Mouse (Mus musculus): Measurements from ENCODE around the gene Dmap1. TPM values are rescaled to one million over a fixed set of nuclear protein-coding genes. Genes with fewer than 3 reads are reported as not detected.

Gene Dmap1
- polyA plus RNA-seq, 1 experiment from 2014 or later = 10.3 TPM

DNA sequence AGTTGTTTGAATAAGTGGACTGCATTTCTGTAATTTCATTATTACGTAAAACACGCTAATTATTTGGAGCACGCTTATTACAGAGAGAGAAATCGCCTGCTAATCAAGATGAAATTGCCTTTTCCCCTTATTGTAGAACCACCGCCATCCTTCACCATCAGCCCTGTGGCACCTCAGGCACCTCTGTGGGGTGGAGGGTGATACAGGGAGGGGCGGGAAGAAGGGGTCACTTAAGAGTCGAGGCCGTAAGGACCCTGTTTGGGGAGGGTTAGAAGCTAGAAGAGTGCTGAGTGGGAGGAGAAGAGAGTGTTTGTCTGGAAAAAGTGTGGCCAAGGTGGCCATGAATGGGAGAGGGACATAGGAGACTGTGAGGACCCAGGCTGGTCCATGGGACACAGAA lies 16.0 kb downstream of the Dmap1 start:
- H3K36me3 ChIP-seq (ENCODE audit: inconsistent target) = no peaks in the 10 kb centered on the region; the same call in 1 of the 2 replicates
- 96% methylated on average over 8 of the region's 8 CpGs for WGBS (ENCODE audit: missing documents)

DNA sequence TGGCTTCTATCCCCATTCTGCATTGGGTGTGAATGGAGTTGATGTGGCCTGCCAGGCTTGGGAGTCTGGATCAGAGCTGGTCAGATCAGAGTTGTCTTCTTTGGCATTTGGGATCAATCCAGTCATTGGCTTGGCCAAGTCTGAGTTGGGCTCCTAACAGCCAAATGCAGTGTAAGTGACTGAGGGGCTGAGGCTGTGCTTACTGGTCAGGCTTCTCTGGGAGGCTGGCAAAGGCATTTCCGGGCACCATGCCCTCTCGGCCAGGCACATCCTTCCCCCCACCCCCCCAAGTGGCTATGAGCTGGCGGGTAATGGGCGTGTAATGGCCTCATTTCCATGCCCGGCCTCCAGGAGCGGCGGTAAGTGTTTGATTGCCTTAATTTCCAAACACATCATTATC lies 16.5 kb downstream of the Dmap1 start:
- H3K79me2 ChIP-seq (ENCODE audit: inconsistent target) = no peaks in the 10 kb centered on the region
- H3K4me3 ChIP-seq (ENCODE audit: inconsistent target) = no peak overlapping the region
- H3K27ac ChIP-seq = no peak overlapping the region
- no peaks in the 10 kb centered on the region; the same call in 1 of the 2 replicates for H3K36me3 ChIP-seq (ENCODE audit: inconsistent target)
- WGBS (ENCODE audit: missing documents) = 96% methylated on average over 6 of the region's 7 CpGs

More for the DNA sequence above, 16.0 kb downstream of the Dmap1 start:
- H3K27ac ChIP-seq = no peak overlapping the region
- no peak overlapping the region for H3K4me3 ChIP-seq (ENCODE audit: inconsistent target)
- H3K79me2 ChIP-seq (ENCODE audit: inconsistent target) = no peaks in the 10 kb centered on the region

DNA sequence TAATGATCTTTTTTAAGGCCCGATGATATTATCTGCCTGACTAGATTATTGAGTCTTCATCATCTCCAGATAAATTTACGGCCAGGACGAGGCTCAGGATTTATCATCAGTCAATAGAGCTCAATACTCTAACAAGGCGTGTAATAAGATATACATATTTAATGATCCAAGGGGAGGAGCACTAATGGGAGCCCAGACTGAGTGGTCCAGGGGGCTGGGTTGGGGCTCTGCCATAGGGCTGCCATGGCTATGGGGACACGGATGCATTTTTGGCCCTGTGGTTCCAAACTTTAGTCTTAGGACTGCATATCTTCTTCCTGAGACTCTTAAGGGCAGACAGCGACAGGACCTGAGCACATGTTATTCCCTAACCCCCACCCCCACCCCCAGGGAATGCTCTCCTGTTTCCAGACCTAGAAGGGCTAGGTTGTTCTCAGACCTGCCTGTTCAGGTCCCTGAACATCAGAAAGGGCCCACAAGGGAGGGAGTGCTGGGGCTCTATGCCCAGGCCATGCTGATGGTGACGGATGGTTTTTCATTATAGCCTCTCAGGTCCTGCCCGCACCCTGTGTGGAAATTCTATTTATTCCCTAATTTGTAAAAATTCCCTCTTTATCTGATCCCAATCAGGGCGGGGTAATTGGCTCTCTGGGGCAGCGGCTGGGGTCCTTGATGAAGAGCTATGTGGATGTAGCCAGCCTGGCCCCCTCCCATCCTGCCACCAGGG lies 17.5 kb downstream of the Dmap1 start:
- H3K79me2 ChIP-seq (ENCODE audit: inconsistent target) = no peaks in the 10 kb centered on the region
- no peak overlapping the region for H3K4me3 ChIP-seq (ENCODE audit: inconsistent target)
- H3K27ac ChIP-seq = no peak overlapping the region
- 92% methylated on average over 10 of the region's 10 CpGs for whole genome bisulfite sequencing (ENCODE audit: missing documents)
- no peaks in the 10 kb centered on the region; the same call in 1 of the 2 replicates for H3K36me3 ChIP-seq (ENCODE audit: inconsistent target)

DNA sequence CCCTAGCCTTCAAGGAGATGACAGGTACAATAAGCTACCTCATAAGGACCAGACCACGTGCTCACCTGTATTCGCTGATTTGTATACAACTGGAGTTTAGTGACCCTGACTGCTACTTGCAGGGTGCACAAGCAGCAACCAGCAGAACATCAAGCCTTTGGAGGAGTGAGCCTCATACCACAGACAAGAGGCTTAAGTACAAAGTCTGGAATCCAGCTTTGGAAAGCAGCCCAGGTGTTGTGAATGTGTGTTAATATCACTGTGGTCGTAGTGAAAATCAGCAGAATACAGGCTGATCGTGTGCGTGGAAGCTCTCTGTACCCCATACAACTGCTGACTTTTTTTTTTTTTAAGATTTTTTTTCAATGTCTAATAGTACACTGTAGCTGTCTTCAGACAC lies 22.1 kb downstream of the Dmap1 start:
- 96% methylated on average over 5 of the region's 5 CpGs for WGBS (ENCODE audit: missing documents)
- H3K27ac ChIP-seq = no peak overlapping the region
- no peaks in the 10 kb centered on the region; the same call in 1 of the 2 replicates for H3K36me3 ChIP-seq (ENCODE audit: inconsistent target)
- H3K79me2 ChIP-seq (ENCODE audit: inconsistent target) = no peaks in the 10 kb centered on the region
- no peak overlapping the region for H3K4me3 ChIP-seq (ENCODE audit: inconsistent target)

DNA sequence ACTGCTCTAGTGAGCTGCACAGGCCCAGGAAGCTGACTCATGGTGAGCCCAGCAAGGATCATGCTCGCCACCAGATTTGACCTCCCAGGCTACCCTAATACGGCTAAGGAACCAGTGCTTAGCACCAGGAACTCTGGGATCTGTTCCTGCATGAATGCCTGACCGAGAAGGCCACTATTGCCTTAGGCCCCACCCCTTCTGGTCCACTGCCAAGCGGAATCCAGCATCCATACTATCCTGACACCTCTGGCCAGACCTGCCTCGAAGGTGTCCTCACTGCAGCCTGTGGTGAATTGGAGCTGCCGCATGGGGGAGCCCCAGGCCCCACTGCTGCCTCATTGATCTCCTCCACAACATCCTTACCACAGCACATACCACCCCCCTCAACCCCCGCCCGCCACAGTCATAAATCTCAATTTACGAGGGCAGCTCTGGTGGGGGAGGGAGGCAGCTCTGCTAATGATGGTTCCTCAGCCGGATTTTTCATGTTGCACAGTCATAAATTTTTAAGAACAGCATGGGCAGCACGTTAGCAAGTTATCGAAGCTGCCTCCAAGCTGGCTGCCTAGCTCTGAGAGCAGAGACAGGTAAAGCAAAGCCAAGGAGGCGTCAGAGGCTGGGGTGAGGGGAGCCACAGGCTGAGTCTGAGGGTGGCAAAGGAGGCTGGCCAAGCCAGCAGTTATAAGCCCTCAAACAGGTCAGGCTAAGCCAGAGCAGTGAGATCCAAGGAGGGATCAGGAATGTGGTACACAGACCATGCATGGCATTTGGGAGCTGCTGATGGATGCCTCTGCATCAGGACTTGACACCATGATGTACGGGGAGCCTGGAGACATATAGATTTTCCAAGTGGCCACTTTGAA lies 23.3 kb downstream of the Dmap1 start:
- no peaks in the 10 kb centered on the region for H3K79me2 ChIP-seq (ENCODE audit: inconsistent target)
- no peak overlapping the region for H3K27ac ChIP-seq
- no peaks in the 10 kb centered on the region; the same call in 1 of the 2 replicates for H3K36me3 ChIP-seq (ENCODE audit: inconsistent target)
- WGBS (ENCODE audit: missing documents) = 75% methylated on average over 14 of the region's 14 CpGs
- no peak overlapping the region for H3K4me3 ChIP-seq (ENCODE audit: inconsistent target)

DNA sequence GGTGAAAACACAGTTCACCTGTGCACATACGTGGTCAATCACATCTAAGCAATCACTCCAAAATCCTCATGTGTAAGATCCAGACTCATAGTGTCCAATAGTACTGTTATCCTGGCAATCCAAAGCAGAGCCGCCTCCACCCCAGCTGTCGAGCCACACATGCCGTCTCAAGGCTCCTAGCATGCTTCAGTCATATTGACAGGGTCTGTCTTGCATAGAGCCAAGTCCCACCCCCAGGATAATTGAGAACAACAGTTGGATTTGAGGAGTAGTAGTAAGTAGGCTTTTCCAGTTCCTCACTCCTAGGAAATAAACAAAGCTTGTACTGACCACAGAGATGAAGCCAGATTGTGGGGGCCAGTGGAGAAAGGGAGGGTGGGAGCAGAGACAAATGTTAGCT lies 24.4 kb downstream of the Dmap1 start:
- no peak overlapping the region for H3K27ac ChIP-seq
- WGBS (ENCODE audit: missing documents) = 96% methylated on average over 3 of the region's 4 CpGs
- H3K4me3 ChIP-seq (ENCODE audit: inconsistent target) = no peak overlapping the region
- no peaks in the 10 kb centered on the region for H3K79me2 ChIP-seq (ENCODE audit: inconsistent target)
- H3K36me3 ChIP-seq (ENCODE audit: inconsistent target) = no peaks in the 10 kb centered on the region; the same call in 1 of the 2 replicates

DNA sequence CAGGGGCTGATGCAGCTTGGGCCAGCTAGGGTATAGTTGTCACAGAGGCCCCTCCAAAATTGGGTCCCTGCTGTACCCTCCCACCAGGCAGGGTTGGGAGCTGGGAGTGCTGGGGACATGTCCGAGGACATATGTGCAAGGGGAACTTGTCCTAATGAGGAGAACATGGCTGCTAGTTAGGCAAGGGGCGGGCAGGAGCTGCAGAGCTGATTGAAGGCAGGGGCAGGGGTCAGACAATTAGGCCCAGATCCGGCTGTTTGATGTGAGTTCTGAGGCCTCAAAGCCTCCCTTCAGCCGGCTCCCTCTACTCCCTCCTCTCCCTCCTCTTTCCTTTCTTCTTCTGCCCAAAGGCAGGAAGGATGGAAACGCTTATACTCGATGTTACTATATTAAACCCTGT lies 25.1 kb downstream of the Dmap1 start:
- no peaks in the 10 kb centered on the region for H3K79me2 ChIP-seq (ENCODE audit: inconsistent target)
- no peak overlapping the region for H3K4me3 ChIP-seq (ENCODE audit: inconsistent target)
- 98% methylated on average over 6 of the region's 6 CpGs for WGBS (ENCODE audit: missing documents)
- no peaks in the 10 kb centered on the region; the same call in 1 of the 2 replicates for H3K36me3 ChIP-seq (ENCODE audit: inconsistent target)
- no peak overlapping the region for H3K27ac ChIP-seq

DNA sequence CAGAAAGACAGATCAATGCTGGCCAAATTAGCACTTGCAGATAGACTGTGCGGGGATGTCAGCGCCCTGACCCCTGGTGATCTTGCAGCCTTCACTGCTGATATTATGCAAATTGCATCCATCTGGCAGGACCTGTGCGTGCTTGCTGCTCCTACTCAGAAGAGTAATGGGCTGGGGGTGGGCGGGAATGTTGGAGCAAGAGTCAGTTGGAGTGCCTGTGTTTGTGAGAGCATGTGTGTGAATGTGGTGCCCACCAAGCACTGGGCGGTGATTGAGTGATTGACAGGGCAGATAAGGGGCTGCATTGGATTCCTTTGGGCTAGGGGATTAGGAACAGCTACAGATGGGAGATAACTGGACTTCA lies 26.6 kb downstream of the Dmap1 start:
- Histone ChIP-seq H3K79me2 (ENCODE audit: inconsistent target) (no peaks in the 10 kb centered on the region), H3K4me3 (ENCODE audit: inconsistent target) (no peak overlapping the region), H3K36me3 (ENCODE audit: inconsistent target) (no peaks in the 10 kb centered on the region), H3K27ac (no peak overlapping the region)
- WGBS (ENCODE audit: missing documents) = 98% methylated on average over 5 of the region's 5 CpGs

DNA sequence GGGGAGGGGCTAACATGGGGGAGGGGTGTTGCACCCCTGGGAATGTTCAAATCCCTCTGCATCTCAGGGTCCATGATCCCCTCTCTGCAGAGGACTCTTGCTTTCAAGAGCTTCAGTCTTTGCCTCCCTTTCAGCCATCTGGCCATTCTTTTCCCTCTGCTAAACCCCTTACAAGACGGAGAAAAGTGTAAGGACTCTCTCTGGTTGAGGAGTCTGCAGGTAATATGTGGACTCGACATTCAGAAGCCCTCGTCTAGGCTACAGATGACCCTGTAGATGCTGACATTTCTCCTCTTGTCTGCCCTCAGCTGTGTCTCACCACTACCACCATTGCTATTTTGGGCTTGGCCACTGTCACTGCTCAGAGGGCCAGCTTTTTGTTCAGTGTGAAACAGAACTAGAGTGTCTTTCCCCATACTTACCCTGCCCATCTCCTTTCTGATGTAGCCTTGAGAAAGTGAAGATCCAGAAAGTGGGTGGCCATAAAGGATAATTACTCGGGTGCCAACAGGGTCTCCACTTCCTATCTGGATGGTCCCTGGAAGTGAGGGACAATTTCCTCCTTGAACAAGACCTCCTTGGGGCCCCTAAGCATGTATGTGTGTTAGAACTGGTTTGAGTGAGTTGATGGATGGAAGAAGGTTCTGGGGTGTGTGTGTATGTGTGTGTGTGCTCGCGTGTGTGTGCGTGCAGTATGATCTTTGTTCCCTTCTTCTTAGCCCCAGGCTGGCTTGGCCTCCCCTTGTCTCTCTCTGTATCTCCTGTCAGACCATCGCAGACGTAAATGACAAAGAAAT lies 27.2 kb downstream of the Dmap1 start:
- H3K36me3 ChIP-seq (ENCODE audit: inconsistent target) = 0 out of 2 replicates have a peak, but pooled peaks cover 5% of the 10 kb centered on the region
- no peak overlapping the region for H3K27ac ChIP-seq
- H3K4me3 ChIP-seq (ENCODE audit: inconsistent target) = no peak overlapping the region
- H3K79me2 ChIP-seq (ENCODE audit: inconsistent target) = no peaks in the 10 kb centered on the region
- WGBS (ENCODE audit: missing documents) = 90% methylated on average over 9 of the region's 9 CpGs

DNA sequence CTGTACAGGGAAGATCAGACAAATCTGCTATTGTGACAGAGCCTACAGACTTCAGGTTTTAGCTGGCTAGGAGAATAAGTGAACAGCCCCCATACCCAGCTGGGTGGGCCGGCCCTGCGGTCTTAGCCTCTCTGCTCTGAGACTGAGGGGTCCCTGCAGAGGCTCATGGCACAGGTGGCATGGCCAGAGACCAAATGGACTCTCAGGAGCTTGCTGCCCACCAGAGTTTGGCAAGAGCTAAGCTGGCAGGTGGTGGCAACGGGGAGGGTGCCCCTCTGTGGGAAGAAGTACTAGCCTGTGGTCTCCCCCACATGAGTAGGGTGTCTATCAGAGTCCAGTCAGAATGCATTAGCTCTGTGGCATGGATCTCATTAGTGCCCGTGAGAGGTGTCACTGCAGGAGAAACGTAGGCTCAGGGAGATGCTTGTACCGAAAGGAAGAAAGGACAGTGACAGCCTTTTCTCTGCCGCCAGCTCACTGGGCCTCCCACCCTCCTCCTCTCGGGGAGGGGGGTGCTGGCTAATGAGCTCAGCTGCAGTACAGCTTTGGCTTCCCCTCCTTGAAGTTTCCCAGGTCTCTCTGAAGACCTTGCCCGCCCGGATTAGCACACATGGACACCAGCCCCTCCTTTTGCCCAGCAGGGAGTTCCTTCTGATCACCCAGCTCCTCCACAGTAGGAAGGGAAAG lies 27.9 kb downstream of the Dmap1 start:
- Histone ChIP-seq H3K79me2 (ENCODE audit: inconsistent target) (no peaks in the 10 kb centered on the region), H3K27ac (no peak overlapping the region), H3K4me3 (ENCODE audit: inconsistent target) (no peak overlapping the region), H3K36me3 (ENCODE audit: inconsistent target) (0 out of 2 replicates have a peak, but pooled peaks cover 9% of the 10 kb centered on the region)
- 96% methylated on average over 10 of the region's 10 CpGs for WGBS (ENCODE audit: missing documents)

DNA sequence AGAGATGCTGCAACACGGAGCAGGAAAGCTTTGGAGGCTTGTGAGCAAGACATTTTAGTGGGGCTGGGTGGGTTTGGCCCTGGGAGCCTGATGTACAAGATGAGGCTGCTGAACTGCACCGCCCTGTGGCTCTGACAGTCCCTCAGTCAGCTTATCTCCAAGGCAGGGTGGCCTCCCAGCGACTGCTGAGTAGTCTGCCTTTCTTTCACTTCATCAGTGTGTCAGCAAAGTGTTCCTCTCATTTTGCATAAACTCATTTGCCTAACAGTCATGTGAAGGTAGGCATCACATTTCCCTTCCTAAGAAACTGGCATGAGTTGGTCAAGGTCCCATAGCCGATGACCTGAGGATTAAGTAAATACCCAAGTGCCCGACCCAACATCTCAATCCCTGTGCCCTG lies 29.3 kb downstream of the Dmap1 start:
- 0 out of 2 replicates have a peak, but pooled peaks cover 9% of the 10 kb centered on the region for H3K36me3 ChIP-seq (ENCODE audit: inconsistent target)
- H3K4me3 ChIP-seq (ENCODE audit: inconsistent target) = no peak overlapping the region
- no peaks in the 10 kb centered on the region for H3K79me2 ChIP-seq (ENCODE audit: inconsistent target)
- H3K27ac ChIP-seq = no peak overlapping the region
- 92% methylated on average over 5 of the region's 5 CpGs for WGBS (ENCODE audit: missing documents)

DNA sequence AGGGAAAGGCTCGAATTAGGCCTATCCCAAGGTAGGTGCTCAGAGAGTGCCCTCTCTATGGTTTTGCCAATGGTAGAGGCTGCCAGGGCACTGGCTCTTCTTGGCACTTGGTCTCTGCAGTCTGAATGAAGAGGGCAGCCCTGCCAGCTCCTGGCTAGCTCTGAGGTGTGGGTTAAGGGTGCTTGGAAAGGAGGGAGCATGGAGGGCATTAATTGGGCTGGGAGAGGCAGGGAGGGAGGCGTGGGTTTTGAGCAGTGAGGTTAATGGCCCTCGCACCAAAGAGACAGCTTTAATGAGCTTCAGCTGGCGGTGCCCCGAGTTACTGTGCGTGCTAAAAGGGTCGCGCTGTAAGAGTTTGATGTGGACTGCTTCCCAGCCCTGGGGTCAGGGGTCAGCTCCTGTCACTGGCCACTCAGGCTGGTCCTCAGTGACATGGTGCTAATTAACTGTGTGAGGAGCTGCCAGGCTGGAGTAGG lies 30.4 kb downstream of the Dmap1 start:
- no peak overlapping the region for H3K27ac ChIP-seq
- H3K4me3 ChIP-seq (ENCODE audit: inconsistent target) = no peak overlapping the region
- H3K79me2 ChIP-seq (ENCODE audit: inconsistent target) = no peaks in the 10 kb centered on the region
- H3K36me3 ChIP-seq (ENCODE audit: inconsistent target) = 0 out of 2 replicates have a peak, but pooled peaks cover 9% of the 10 kb centered on the region
- WGBS (ENCODE audit: missing documents) = 95% methylated on average over 8 of the region's 8 CpGs

DNA sequence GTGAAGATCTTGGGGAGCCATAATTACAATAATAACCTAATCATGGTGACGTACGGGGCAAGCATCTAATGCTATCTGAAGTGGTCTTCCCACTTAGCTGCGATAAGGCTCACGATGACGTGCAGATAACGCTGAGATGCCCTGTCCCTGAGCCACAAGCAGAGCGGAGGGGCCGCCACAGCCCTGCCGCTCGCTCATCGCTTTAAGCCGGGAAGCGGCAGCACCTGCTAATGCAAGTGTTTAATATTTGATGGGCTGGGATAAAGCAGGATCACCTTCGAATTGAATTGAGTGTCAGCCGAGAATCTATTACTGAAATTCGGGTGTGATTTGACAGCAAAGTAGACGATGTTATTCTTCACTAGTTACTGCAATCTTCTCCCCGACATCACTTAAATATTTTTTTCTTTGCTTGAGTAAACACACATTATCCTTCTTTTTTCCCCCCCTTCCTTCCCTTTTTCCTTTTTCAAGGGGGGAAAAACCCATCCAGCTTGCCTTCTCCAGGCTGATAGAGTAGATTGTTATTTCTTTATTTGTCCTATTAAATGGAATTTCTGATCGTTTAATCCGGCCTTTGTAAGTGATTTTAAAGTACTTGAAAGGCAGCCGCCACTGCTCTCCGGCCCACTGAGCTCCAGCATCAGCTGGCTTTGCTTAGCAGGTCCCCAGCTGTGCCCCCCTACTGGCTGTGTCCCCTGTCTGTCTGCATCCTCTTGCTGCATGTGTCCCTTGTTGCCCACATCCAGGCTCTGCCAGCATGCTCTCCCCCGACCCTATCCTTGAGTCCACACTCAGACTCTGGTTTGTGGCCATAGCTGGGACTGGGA lies 34.9 kb downstream of the Dmap1 start:
- 94% methylated on average over 22 of the region's 23 CpGs for WGBS (ENCODE audit: missing documents)
- H3K36me3 ChIP-seq (ENCODE audit: inconsistent target) = 0 out of 2 replicates have a peak, but pooled peaks cover 9% of the 10 kb centered on the region

More for the DNA sequence above, 34.9 kb downstream of the Dmap1 start:
- no peak overlapping the region for H3K4me3 ChIP-seq (ENCODE audit: inconsistent target)
- H3K79me2 ChIP-seq (ENCODE audit: inconsistent target) = no peaks in the 10 kb centered on the region
- no peak overlapping the region for H3K27ac ChIP-seq
